Mouse (Mus musculus): Measurements from ENCODE around the gene Olfr324. TPM values are rescaled to one million over a fixed set of nuclear protein-coding genes. Genes with fewer than 3 reads are reported as not detected.

Olfr324 gene
- not detected in 2 replicates for polyA plus RNA-seq (2011; ENCODE audit: insufficient read depth, insufficient read length, low read depth, missing spikeins)

GRCm38 (mm10) chr11:58594814-58595213, at the start of gene Olfr324:
TSS of gene Olfr324 (plus strand) at chr11:58595114.
- Histone ChIP-seq H3K4me3 (ENCODE audit: low read depth, low read length) (no peak within 1 kb of the TSS), H3K27ac (ENCODE audit: insufficient read depth, low read length) (no peak within 1 kb of the TSS), H3K9me3 (replicated peaks; ENCODE audit: control insufficient read depth, insufficient read depth, low read length, poor library complexity, severe bottlenecking) (no peaks in the 10 kb centered on the region), H3K36me3 (ENCODE audit: control insufficient read depth, insufficient read depth, low read length, poor library complexity, severe bottlenecking) (no peaks in the 10 kb centered on the region), H3K9ac (ENCODE audit: low read depth, poor library complexity, severe bottlenecking) (no peak within 1 kb of the TSS), H3K27me3 (ENCODE audit: control insufficient read depth, insufficient read depth, low read length, poor library complexity, severe bottlenecking) (no peaks in the 10 kb centered on the region), H3K4me1 (ENCODE audit: control insufficient read depth, insufficient read depth, low read length) (no peaks in the 10 kb centered on the region)
- TF ChIP-seq POLR2A (IDR thresholded peaks at IDR 0.05; ENCODE audit: insufficient read depth, low read length) (no peak), EP300 (IDR thresholded peaks at IDR 0.05; ENCODE audit: insufficient read depth, low read depth, low read length) (no peak), CTCF (IDR thresholded peaks at IDR 0.05; ENCODE audit: low read depth, low read length) (no peak)

- Histone ChIP-seq H3K27ac (ENCODE audit: insufficient read depth, low read length) (no peak within 1 kb of the TSS), H3K36me3 (ENCODE audit: control insufficient read depth, insufficient read depth, low read length, poor library complexity, severe bottlenecking) (no peaks in the 10 kb centered on the region), H3K9me3 (replicated peaks; ENCODE audit: control insufficient read depth, insufficient read depth, low read length, poor library complexity, severe bottlenecking) (no peaks in the 10 kb centered on the region), H3K4me3 (ENCODE audit: low read depth, low read length) (no peak within 1 kb of the TSS), H3K9ac (ENCODE audit: low read depth, poor library complexity, severe bottlenecking) (no peak within 1 kb of the TSS), H3K27me3 (ENCODE audit: control insufficient read depth, insufficient read depth, low read length, poor library complexity, severe bottlenecking) (no peaks in the 10 kb centered on the region), H3K4me1 (ENCODE audit: control insufficient read depth, insufficient read depth, low read length) (no peaks in the 10 kb centered on the region)
- TF ChIP-seq POLR2A (IDR thresholded peaks at IDR 0.05; ENCODE audit: insufficient read depth, low read length), result no peak
- TF ChIP-seq CTCF (IDR thresholded peaks at IDR 0.05; ENCODE audit: low read depth, low read length), result no peak
- no peak for TF ChIP-seq EP300 (IDR thresholded peaks at IDR 0.05; ENCODE audit: insufficient read depth, low read depth, low read length)
These were observed 48.6 kb upstream of the Olfr324 start, which contains the start of gene Olfr329-ps for GRCm38 (mm10) chr11:58546322-58546721. TSS of gene Olfr329-ps (minus strand) at chr11:58546422.

GRCm38 (mm10) chr11:58555536-58555935, 39.4 kb upstream of the Olfr324 start, which contains the start of gene Olfr328:
TSS of gene Olfr328 (minus strand) at chr11:58555636.
- TF ChIP-seq POLR2A (IDR thresholded peaks at IDR 0.05; ENCODE audit: insufficient read depth, low read length) (no peak), EP300 (IDR thresholded peaks at IDR 0.05; ENCODE audit: insufficient read depth, low read depth, low read length) (no peak), CTCF (IDR thresholded peaks at IDR 0.05; ENCODE audit: low read depth, low read length) (no peak)
- Histone ChIP-seq H3K4me1 (ENCODE audit: control insufficient read depth, insufficient read depth, low read length) (no peaks in the 10 kb centered on the region), H3K4me3 (ENCODE audit: low read depth, low read length) (no peak within 1 kb of the TSS), H3K9ac (ENCODE audit: low read depth, poor library complexity, severe bottlenecking) (no peak within 1 kb of the TSS), H3K36me3 (ENCODE audit: control insufficient read depth, insufficient read depth, low read length, poor library complexity, severe bottlenecking) (no peaks in the 10 kb centered on the region), H3K27me3 (ENCODE audit: control insufficient read depth, insufficient read depth, low read length, poor library complexity, severe bottlenecking) (no peaks in the 10 kb centered on the region), H3K9me3 (replicated peaks; ENCODE audit: control insufficient read depth, insufficient read depth, low read length, poor library complexity, severe bottlenecking) (no peaks in the 10 kb centered on the region), H3K27ac (ENCODE audit: insufficient read depth, low read length) (no peak within 1 kb of the TSS)

- Histone ChIP-seq H3K27me3 (ENCODE audit: control insufficient read depth, insufficient read depth, low read length, poor library complexity, severe bottlenecking) (no peaks in the 10 kb centered on the region), H3K4me3 (ENCODE audit: low read depth, low read length) (no peak within 1 kb of the TSS), H3K9ac (ENCODE audit: low read depth, poor library complexity, severe bottlenecking) (no peak within 1 kb of the TSS), H3K9me3 (replicated peaks; ENCODE audit: control insufficient read depth, insufficient read depth, low read length, poor library complexity, severe bottlenecking) (no peaks in the 10 kb centered on the region), H3K27ac (ENCODE audit: insufficient read depth, low read length) (no peak within 1 kb of the TSS), H3K36me3 (ENCODE audit: control insufficient read depth, insufficient read depth, low read length, poor library complexity, severe bottlenecking) (no peaks in the 10 kb centered on the region), H3K4me1 (ENCODE audit: control insufficient read depth, insufficient read depth, low read length) (no peaks in the 10 kb centered on the region)
- TF ChIP-seq POLR2A (IDR thresholded peaks at IDR 0.05; ENCODE audit: insufficient read depth, low read length), result no peak
- no peak for TF ChIP-seq CTCF (IDR thresholded peaks at IDR 0.05; ENCODE audit: low read depth, low read length)
- TF ChIP-seq EP300 (IDR thresholded peaks at IDR 0.05; ENCODE audit: insufficient read depth, low read depth, low read length), result no peak
These were observed 24.5 kb upstream of the Olfr324 start, which contains the start of gene Olfr224 for GRCm38 (mm10) chr11:58570405-58570804. TSS of gene Olfr224 (minus strand) at chr11:58570553.

GRCm38 (mm10) chr11:58577430-58577829, 17.5 kb upstream of the Olfr324 start, which contains the start of gene Olfr325:
TSS of gene Olfr325 (plus strand) at chr11:58577730.
- H3K36me3 ChIP-seq (ENCODE audit: control insufficient read depth, insufficient read depth, low read length, poor library complexity, severe bottlenecking), result no peaks in the 10 kb centered on the region
- no peak for TF ChIP-seq CTCF (IDR thresholded peaks at IDR 0.05; ENCODE audit: low read depth, low read length)
- no peak for TF ChIP-seq EP300 (IDR thresholded peaks at IDR 0.05; ENCODE audit: insufficient read depth, low read depth, low read length)
- TF ChIP-seq POLR2A (IDR thresholded peaks at IDR 0.05; ENCODE audit: insufficient read depth, low read length), result no peak
- H3K4me3 ChIP-seq (ENCODE audit: low read depth, low read length), result no peak within 1 kb of the TSS
- H3K27me3 ChIP-seq (ENCODE audit: control insufficient read depth, insufficient read depth, low read length, poor library complexity, severe bottlenecking), result no peaks in the 10 kb centered on the region
- H3K4me1 ChIP-seq (ENCODE audit: control insufficient read depth, insufficient read depth, low read length), result no peaks in the 10 kb centered on the region
- no peak within 1 kb of the TSS for H3K9ac ChIP-seq (ENCODE audit: low read depth, poor library complexity, severe bottlenecking)
- no peak within 1 kb of the TSS for H3K27ac ChIP-seq (ENCODE audit: insufficient read depth, low read length)
- H3K9me3 ChIP-seq (replicated peaks; ENCODE audit: control insufficient read depth, insufficient read depth, low read length, poor library complexity, severe bottlenecking), result no peaks in the 10 kb centered on the region

DNA sequence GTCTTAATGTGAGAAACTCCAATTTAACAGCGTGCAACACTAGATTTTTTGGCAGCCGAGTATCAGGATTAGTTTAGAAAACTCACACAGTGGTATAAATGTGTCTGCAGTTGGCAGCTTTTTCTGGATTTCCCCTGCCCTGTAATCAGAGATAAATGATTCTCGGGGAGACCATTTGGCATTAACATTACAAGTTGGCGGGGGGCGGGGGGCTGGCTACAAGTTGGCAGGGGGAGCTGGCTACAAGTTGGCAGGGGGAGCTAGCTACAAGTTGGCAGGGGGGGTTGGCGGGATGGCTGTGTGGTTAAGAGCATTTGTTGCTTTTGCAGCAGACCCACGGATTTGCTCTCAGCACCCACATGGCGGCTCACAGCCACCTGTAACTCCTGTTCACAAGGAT, 16.3 kb upstream of the Olfr324 start:
- no peak for TF ChIP-seq CTCF (IDR thresholded peaks at IDR 0.05; ENCODE audit: low read depth, low read length)
- H3K36me3 ChIP-seq (ENCODE audit: control insufficient read depth, insufficient read depth, low read length, poor library complexity, severe bottlenecking), result no peaks in the 10 kb centered on the region
- H3K27me3 ChIP-seq (ENCODE audit: control insufficient read depth, insufficient read depth, low read length, poor library complexity, severe bottlenecking), result no peaks in the 10 kb centered on the region
- H3K9ac ChIP-seq (ENCODE audit: low read depth, poor library complexity, severe bottlenecking), result no peak overlapping the region
- no peaks in the 10 kb centered on the region for H3K4me1 ChIP-seq (ENCODE audit: control insufficient read depth, insufficient read depth, low read length)
- H3K27ac ChIP-seq (ENCODE audit: insufficient read depth, low read length), result no peak overlapping the region
- no peak overlapping the region for H3K4me3 ChIP-seq (ENCODE audit: low read depth, low read length)
- H3K9me3 ChIP-seq (replicated peaks; ENCODE audit: control insufficient read depth, insufficient read depth, low read length, poor library complexity, severe bottlenecking), result no peaks in the 10 kb centered on the region
